In the genomic region with DNA sequence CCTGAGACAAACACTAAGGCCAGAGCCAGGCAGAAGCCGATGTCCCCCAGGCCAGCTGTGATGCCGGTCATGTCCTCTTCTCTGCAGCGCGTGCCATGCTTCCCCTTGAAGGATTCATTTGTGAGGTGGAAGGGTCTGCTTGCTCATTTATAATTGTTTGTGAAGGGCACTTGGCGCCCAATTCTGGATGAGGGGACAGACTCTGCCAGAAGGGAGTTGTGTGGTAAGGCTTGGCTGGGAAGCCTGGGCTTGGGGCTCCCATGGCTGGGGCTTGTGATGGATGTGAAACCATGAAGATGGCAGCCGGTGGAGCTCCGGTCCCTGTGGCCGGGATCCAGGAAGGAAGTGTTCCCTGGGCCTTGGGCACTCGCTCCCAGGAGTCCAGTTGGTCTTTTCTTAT, we compare ENCODE assay signal across 19 mouse cellular contexts. TPM values are rescaled to one million over a fixed set of nuclear protein-coding genes. Genes with fewer than 3 reads are reported as not detected.
"Had no signal": no experiment of that assay in that cellular context is flagged by ENCODE, and none has a peak within 500 bp of the region (broad histone marks: within the 10 kb centered on the region; RNA-seq: fewer than 3 reads in every experiment).

No protein-coding gene starts in this region.

- H3K4me2 ChIP-seq: lung, embryonic 14.5 days; midbrain, embryonic 12.5 days; neural tube, embryonic 12.5 days; stomach, embryonic 15.5 days had no signal

- H3K9ac ChIP-seq: lung, embryonic 14.5 days; midbrain, embryonic 12.5 days; neural tube, embryonic 12.5 days; stomach, embryonic 15.5 days had no signal

- H3K36me3 ChIP-seq: midbrain, embryonic 10.5 days; midbrain, embryonic 12.5 days; neural tube, embryonic 12.5 days; stomach, embryonic 15.5 days had no signal

- H3K4me3 ChIP-seq: midbrain, embryonic 10.5 days; midbrain, embryonic 12.5 days; neural tube, embryonic 12.5 days; stomach, embryonic 15.5 days had no signal

- H3K9me3 ChIP-seq: midbrain, embryonic 10.5 days; midbrain, embryonic 12.5 days; neural tube, embryonic 12.5 days; stomach, embryonic 15.5 days had no signal

- DNase-seq: lung, adult 18-20 months; lung, embryonic 14.5 days; lung, postnatal 10 days; lung, postnatal 4 days; midbrain, embryonic 14.5 days; right cerebral cortex, postnatal 14 days; thymus, adult 2 months; thymus, postnatal 25 days; thymus, postnatal 4 days had no signal

- ATAC-seq: midbrain, embryonic 16.5 days had no signal

- H3K4me1 ChIP-seq: stomach, embryonic 15.5 days had no signal

- H3K27ac ChIP-seq: midbrain, embryonic 12.5 days; neural tube, embryonic 12.5 days; stomach, embryonic 15.5 days; stomach, postnatal 0 days had no signal

RNA-seq across cellular contexts. Expression of gene C1ql1, which starts 37.6 kb away (rescaled TPM):
- total RNA-seq: megakaryocyte, adult 5-6 weeks; megakaryocyte-erythroid progenitor cell, adult 5-6 weeks; neutrophil, adult 5-6 weeks had no signal
- polyA plus RNA-seq: spleen, adult 2 months had no signal

RNA-seq across cellular contexts. Expression of gene Kif18b, which starts 59.2 kb away (rescaled TPM):
- total RNA-seq: neutrophil, adult 5-6 weeks had no signal
